Mouse (Mus musculus) 3T3-L1 (cell line): ENCODE results near the gene Gpr152.

ENCODE experiments used
- DNase-seq: peaks from one replicate; pipeline ENCODE4 v3.0.0-alpha.2; 2015; ENCODE audit warnings: low read depth, low spot score

Gpr152 gene

DNA sequence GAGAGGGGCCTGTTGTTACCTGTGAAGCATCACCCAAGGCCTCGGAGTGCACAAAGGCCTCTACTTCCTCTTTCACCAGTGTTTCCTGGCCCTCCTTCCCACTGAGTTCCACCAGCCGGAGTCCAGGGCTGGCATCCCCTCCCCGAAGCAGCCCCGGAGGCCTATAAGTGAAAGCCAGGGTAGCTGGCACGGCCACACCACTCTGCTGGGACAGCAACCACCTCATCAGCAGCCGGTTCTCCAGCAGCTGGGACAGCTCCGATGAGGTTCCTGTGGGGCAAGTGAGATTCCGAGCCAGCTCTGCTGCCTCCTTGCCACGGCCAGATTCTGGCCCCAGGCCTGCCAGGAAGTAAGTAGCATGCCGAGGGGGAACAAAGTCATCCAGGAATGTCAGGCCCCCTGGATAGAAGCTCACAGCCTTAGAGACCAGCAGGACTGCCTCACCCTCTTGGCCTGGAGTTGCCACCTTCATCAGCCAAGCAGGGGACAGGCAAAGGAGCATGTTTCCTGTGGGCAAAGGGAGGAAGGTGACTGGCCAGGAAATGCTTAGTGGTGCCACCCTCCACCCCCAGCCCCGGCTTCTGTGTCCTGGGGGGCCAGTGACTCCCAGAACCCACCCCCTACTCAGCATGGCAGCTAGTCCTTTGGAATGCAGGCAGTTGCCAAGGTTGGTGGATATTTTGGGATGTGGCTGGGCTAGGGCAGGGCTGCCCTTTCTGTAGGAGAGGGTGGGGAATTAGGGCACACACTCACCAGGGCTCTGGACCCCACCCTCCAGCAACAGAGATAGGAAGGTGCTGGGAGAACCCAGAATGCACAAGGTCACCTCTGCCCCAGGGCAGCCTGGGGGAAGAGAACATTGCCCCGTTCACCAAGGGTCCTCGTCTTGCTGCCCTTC, 32.1 kb downstream of the Gpr152 start:
- DNase-seq, result no peak

DNA sequence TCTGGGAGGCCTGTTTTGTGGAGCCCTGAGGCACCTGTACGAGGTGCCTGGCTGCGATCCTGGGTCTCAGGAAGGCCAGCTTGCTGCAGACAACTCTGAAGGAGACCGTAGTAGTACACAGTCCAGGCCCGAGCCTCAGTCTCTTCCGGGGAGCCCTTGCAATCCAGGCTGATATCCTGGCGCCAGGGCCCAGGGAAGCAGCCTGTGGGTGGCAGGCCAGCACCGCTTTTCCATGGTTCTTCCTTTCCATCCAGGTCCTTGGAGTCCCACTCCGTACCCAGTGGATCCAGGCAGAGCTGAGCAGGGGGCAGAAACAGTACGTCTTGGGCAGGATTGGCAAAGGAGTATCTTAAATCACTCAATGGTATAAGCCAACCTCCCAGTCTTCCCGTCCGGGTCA, 33.3 kb downstream of the Gpr152 start:
- no peak for DNase-seq

DNA sequence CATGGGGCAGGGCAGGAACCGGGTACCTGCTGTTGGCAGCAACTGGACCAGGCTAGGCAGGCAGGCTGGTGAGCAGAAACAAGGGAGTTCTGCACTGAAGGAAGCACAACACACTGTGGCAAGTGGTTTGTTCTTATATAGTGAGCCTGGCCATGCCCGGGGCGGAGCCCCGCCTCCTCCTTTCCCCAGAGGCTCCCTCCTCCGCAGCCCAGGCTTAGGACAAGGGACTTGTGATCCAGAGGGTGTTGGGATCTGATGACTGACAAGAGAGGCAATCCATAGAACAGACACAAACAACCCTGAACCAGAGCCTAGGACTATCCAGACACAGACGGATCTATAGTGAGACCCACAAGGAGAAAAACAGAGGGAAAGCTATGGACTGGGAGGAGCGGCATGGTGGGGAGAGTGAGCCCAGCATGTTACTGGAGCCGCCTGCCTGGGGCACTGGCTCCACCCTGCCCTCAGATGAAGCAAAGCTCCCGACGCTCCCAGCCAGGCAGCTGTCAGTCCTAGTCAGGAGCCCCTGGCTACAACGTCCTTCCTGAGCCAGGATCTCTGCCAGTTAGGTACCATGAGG, 35.9 kb downstream of the Gpr152 start, which contains the start of gene Carns1:
Carns1 (minus strand) TSS at position 112 of the 580 bp plus-strand sequence.
- DNase-seq, result no peak

DNA sequence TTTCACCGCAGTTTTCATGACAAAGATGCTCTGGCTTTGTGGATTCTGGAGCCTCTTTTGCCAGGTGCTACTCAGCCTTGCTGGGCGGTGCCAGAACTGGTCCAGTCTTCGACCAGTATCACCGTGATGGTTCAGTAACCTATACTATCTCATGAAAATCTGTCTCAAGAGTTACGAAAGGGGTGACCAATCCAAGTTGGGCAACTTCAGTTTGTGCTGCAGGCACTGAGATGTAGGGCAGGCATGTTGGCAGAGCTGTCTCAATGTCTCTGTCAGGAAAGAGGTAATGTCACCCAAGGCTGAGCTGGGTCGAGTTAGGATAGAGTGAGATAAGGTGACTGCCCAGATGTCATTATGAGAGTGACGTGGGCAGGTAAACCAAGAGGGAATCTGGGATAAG, 40.8 kb downstream of the Gpr152 start:
- no peak for DNase-seq

DNA sequence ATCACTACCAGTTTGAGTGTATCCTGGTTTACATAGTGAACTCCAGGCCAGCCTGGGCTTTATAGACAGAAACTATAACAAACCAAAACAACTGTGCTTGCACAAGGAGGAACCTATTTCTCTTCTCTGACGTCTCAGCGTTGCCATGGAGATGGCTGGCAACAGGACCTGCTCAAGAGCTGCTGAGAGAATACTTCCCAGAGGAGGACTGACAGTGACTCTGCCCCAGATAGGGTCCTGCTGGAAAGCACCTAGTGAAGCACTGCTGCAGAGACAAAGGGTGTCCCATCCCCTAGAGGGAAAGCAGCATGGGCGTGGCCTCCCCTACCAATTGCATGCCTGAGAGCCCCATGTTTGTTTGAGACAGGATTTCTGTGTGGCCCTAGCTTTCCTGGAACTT, 42.3 kb downstream of the Gpr152 start:
- peak; percentile 51 for DNase-seq

DNA sequence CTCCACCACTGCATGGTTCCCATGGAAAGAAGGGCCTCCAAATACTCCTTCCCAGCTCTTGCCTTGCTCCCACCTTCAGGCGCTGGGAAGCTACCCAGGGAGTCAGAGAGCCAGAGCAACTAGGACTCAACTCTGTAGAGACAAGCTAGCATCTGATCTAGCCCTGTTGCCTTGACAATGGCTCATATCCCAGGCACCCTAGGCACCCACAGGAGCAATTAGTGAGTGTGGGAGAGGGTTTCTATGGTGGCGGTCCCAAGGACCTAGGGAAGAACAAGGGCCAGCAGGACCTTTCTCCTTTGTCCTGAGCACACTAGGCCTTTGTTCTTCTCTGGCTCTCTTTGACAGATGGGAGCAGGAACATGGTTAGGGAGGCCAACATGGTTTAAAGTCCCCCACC, 44.1 kb downstream of the Gpr152 start:
- no peak for DNase-seq

DNA sequence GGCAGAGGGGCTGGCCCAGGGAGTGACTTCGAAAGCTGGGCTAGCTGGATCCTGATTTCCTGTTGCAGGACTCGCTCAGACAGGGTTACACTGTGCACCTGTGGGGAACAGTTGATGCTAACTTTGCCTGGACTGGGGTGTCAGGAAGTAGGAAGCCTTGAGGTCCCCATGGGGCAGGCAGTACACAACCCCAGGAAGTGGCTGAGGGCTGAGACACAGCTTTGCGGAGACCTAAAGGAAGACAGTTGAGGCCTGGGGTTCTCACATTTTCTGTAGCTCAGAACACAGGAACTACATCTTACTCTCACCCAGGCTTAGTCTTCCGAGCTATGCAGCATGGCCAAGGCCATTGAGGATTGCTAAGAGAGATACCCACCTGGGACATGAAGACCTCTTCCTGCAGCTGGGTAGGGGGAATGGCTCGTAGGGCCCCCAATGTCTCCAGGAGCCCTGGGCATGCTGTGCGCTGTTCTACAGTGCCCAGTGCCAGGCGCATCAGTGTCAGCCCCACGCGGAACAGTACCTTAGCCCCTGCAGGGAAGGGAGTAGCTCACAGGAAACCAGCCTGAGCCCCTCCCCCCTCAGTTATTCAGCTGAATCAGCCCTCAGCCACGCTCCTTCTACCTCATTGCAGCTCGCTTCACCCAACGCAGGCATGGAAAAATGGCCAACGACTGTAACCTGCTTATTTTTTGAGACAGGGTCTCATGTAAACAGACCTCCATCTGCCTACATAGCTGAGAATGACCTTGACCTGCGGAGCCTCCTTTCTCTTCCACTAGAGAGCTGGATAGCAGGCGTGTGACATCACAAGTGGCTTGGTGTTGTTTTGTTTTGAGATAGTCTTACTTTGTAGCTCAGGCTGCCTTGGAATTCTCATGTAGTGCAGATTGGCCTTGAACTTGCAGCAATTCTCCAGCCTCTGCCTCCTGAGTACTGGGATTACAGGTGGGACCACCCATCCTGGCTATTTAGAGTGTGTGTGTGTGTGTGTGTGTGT, 45.7 kb downstream of the Gpr152 start:
- no peak for DNase-seq

DNA sequence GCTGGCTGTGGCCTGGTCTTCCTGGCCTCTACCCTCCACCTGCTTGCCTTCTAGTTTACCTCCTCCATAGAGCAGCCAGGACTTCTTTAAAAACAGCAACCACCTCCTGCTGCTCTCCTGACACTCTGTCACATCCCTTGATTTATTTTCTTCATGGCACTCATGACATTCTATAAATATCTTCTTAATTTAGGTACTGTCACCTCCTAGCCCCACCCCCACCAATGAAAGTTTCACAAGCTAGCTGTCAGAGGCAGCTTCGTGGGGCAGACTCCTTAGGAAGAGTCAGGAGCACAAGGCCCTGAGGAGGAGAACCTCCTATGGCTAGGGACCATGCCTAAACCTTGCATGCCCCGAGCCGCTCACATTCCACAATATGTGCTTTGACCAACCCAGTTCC, 47.7 kb downstream of the Gpr152 start:
- DNase-seq, result no peak

DNA sequence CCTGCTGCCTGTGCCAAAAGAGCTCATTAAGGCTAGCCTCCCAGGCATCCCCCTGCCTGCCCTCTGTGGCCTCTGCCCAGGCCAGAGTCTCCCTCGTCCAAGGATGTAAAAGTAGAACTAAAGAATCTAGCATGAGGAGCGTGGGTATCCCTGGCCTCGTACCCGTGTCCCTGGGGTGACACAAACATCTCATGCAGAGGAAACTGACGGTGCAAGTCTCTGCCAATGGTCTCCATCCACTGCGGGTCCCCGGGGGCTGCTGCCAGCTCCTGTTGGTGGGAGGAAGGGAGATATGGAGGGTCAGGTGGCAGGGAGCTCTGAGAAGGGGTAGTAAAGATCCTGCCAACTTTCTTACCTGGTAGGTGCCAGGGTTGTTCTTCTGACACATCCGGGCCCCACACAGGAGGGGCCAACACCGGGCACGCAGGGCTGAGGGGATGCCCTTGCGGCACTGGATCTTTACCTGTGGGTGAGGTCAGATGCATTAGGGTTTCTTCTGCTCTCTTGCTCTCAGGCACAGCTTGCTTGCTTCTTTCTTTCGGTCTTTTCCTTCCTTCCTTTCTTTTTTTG, 49.5 kb downstream of the Gpr152 start:
- DNase-seq, result no peak

DNA sequence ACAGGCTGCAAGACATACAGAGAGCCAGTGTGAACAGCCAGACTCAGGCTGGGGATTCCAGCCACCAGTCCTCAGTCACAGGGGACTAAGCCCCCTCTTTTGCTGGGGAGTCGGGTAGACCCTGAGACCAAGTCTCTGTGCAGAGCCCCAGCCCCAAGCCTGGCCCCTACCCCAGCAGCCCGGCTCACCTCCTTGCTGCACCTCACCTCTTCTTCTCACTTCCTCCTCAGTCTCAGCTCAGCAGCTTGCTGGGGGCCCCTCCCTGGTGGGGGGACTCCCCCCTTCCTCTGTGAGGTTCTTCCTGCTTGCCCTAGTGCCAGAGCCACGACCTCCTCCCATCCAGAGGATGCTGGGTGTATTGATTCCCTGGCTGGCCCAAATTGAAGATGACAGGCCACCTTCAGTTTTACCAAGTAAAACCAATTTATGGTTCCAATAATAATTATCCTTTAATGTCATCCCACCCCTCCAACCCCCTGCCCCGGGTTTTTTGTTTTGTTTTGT, 51.3 kb downstream of the Gpr152 start, which contains the start of gene Tbc1d10c:
Tbc1d10c (minus strand) TSS at position 454 of the 504 bp plus-strand sequence.
- DNase-seq, result no peak

DNA sequence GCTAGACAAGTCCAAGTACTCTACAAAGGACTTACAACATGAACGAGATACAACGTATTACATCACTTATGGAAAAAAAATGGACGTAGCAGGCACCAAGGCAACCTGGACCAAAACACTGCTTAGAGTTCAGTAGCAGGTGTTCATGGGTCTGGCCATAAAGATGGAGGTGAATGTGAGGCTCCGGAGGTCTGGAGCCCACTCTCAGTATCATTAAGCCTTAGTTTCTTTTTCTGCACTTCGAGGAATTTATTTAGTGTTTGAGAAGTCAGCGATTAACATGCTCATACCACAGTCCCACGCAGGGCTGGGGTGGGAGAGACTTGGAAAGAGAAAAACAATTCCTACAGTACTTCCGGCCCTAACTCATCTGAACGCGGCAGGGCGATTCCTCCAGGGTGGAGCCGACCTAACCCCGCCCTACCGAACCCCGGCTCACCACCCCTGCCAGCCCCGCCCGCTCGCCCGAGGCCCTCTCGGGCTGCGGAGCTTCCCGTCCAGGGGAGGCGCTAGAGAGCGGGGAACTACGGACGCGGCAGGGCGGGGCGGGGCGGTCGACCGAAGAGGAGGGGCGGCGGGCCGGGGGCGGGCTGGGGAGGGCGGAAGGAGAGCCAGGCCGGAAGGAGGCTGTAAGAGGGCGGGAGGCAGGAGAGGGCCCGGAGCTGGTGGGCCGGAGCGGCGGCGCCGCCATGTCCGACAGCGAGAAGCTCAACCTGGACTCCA, 52.1 kb downstream of the Gpr152 start, which contains the start of gene Ppp1ca:
Ppp1ca (plus strand) TSS at position 538 of the 723 bp plus-strand sequence.
- peak; percentile 94 for DNase-seq

DNA sequence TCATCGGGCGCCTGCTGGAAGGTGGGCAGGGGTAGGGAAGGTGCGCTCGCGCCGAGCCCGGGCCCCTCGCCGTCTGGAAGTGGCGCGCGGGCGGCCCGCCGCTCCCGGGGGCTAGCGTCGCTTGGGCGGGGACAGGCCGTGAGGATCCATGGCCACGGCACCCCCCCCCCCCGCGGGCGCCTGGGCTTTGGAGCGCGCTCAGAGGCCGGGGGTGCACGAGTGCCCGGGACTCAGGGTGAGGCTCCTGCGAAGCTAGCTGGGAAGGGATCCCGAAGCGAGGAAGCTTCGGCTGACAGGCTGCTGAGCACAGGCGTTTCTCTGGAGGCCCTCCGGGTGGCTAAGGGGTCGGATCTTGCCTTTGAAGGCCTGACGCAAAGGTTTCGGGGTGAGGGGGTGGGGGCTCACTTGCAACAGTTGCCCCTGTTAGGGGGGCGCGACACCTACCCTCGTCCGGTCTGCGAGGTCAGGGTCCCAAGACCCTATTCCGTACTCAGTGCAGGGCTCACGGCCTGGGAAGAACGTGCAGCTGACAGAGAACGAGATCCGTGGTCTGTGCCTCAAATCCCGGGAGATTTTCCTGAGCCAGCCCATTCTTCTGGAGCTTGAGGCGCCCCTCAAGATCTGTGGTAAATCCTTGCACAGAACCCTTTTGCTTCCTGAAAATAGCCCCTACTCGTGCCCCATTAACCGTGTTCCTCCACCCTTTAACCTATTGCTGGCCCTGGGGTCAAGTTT, 52.8 kb downstream of the Gpr152 start:
- DNase-seq, result peak; percentile 64

DNA sequence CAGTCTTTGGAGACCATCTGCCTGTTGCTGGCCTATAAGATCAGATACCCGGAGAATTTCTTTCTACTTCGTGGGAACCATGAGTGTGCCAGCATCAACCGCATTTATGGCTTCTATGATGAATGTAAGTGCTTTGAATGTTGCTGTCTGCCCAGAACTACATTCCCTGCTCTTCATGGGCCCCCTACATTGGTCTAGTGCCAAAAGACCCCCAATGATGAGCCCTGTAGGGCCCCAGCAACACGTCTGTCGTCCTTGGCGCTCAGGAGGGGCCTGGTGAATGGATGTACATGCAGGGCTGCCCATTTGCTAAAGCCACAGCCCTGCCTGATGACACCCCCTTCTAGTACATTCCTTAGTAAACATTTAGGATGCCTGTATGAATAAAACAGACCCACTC, 53.5 kb downstream of the Gpr152 start:
- DNase-seq, result no peak

DNA sequence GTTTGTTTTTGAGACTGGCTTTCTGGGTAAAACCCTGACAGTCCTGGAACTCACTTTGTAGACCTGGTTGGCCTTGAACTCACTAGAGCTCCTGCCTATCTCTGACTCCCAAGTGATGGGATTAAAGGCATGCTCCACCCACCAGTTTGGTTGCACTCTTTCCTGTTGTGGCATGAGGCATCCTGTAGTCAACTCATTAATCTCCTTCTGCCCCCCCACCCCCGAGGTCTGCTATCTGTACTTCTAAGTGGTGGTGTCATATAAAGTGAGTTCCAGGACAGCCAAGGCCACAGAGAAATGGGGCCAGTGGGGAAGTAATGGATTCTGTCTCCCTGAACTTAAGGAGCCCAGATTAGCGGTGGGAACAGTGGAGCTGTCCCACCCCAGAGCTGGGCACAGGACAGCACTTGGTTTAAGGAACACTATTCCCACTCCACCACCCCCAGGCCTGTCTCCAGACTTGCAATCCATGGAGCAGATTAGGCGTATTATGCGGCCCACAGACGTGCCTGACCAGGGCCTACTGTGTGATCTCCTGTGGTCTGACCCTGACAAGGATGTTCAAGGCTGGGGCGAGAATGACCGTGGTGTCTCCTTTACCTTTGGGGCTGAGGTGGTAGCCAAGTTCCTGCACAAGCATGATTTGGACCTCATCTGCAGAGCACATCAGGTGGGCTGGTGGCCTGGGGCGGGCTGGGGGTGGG, 54.6 kb downstream of the Gpr152 start:
- DNase-seq, result peak; percentile 52

DNA sequence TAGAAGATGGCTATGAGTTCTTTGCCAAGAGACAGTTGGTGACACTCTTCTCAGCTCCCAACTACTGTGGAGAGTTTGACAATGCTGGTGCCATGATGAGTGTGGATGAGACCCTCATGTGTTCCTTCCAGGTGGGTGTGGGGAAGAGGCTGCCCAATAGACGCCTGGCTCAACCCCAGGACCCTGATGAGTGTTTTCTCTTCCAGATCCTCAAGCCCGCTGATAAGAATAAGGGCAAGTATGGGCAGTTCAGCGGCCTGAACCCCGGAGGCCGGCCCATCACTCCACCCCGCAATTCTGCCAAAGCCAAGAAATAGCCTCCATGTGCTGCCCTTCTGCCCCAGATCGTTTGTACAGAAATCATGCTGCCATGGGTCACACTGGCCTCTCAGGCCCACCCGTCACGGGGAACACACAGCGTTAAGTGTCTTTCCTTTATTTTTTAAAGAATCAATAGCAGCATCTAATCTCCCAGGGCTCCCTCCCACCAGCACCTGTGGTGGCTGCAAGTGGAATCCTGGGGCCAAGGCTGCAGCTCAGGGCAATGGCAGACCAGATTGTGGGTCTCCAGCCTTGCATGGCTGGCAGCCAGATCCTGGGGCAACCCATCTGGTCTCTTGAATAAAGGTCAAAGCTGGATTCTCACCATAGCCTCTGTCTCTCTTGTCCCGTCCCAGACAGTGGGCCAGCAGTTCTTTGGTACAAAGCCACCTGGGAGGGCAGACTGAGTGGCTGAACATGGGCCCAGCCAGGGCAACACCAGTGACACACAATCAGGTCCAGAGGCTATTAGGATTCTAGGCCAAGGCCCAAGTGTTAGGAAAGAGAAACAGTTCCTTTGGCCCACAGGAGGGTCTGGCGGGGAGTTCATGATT, 55.4 kb downstream of the Gpr152 start:
- no peak for DNase-seq
